ENCODE assay signal across 9 mouse cellular contexts in genomic region chr19:41053530-41053929, GRCm38 (mm10). TPM values are rescaled to one million over a fixed set of nuclear protein-coding genes. Genes with fewer than 3 reads are reported as not detected.
DNase-seq lines count a peak whose midpoint lies in the region; TF ChIP-seq lines count a peak whose summit lies in the region.
"Had no signal": no experiment of that assay in that cellular context is flagged by ENCODE, and none has a peak within 500 bp of the region (broad histone marks: within the 10 kb centered on the region; RNA-seq: fewer than 3 reads in every experiment).

No protein-coding gene starts in this region.

- no peak overlapping the region for H3K9ac ChIP-seq in heart, adult 2 months (ENCODE audit: low read depth, low read length)

- 33% methylated on average over 10 of the region's 10 CpGs for WGBS in heart, adult 2 months
- WGBS in limb, embryonic 10.5 days: 37% methylated on average over 10 of the region's 10 CpGs

- peak in 1 of 2 experiments; percentile 24 for DNase-seq in heart, adult 2 months
- no peak for DNase-seq in heart, adult 11 months
- peak; percentile 61 for DNase-seq in CD4-positive helper T cell, adult 2 months (ENCODE audit: low read depth, low spot score)
- DNase-seq in brain, adult 2 months (ENCODE audit: low read depth, low spot score): peak; percentile 24
- DNase-seq in limb, embryonic 10.5 days (ENCODE audit: low spot score): peak; percentile 40
- peak; percentile 48 to 66 for DNase-seq in spleen, postnatal 36 days (ENCODE audit: low spot score in 2 of 2)
- DNase-seq in right cerebral cortex, adult 2 months (ENCODE audit: low spot score in 2 of 2): no peak
- no peak for DNase-seq in left cerebral cortex, adult 9 months (ENCODE audit: low spot score in 2 of 2)

- TF ChIP-seq POLR2A in heart, adult 2 months (IDR thresholded peaks at IDR 0.05; ENCODE audit: insufficient read depth, low read depth, low read length): no peak

- H3K36me3 ChIP-seq in heart, adult 2 months (ENCODE audit: control insufficient read depth, insufficient read depth, low read length): no peaks in the 10 kb centered on the region
- no peaks in the 10 kb centered on the region for H3K36me3 ChIP-seq in limb, embryonic 10.5 days

- no peaks in the 10 kb centered on the region for H3K9me3 ChIP-seq in limb, embryonic 10.5 days (replicated peaks)

- intact Hi-C loops in heart, adult 2 months (cut with DNase I): no loop called here

- H3K79me2 ChIP-seq in heart, adult 2 months (replicated peaks; ENCODE audit: control insufficient read depth, insufficient read depth, low read length): no peaks in the 10 kb centered on the region

- H3K4me1 ChIP-seq in heart, adult 2 months (ENCODE audit: control insufficient read depth, insufficient read depth, low read length): 0 out of 2 replicates have a peak, but pooled peaks cover 2% of the 10 kb centered on the region
- H3K4me1 ChIP-seq in limb, embryonic 10.5 days: no peaks in the 10 kb centered on the region

- peak; percentile 57 for TF ChIP-seq CTCF in heart, adult 2 months (IDR thresholded peaks at IDR 0.05)

- no peak overlapping the region for H3K27ac ChIP-seq in heart, adult 2 months
- no peak overlapping the region for H3K27ac ChIP-seq in limb, embryonic 10.5 days

- no peak for TF ChIP-seq EP300 in heart, adult 2 months (IDR thresholded peaks at IDR 0.05; ENCODE audit: insufficient read depth, low read depth, low read length)

- no peak overlapping the region for H3K4me3 ChIP-seq in heart, adult 2 months
- H3K4me3 ChIP-seq in limb, embryonic 10.5 days: no peak overlapping the region

- H3K27me3 ChIP-seq in heart, adult 2 months (ENCODE audit: control insufficient read depth, insufficient read depth, low read length): no peaks in the 10 kb centered on the region
- no peaks in the 10 kb centered on the region for H3K27me3 ChIP-seq in limb, embryonic 10.5 days (ENCODE audit: low read depth, poor library complexity, severe bottlenecking)

RNA-seq across cellular contexts. Expression of gene Opalin, which starts 23.4 kb away (rescaled TPM):
- not detected for total RNA-seq in heart, adult 2 months (2021)
- polyA plus RNA-seq in heart, adult 2 months (2012; rRNA removed): not detected in 2 replicates
- polyA plus RNA-seq in limb, embryonic 10.5 days (2016; fragmentation: Nextera tagmentation; extraction: Ambion mirVana): not detected in 2 replicates
- total RNA-seq: adrenal gland, adult 18-20 months had no signal

RNA-seq across cellular contexts. Expression of gene Dntt, which starts 24.5 kb away (rescaled TPM):
- total RNA-seq in heart, adult 2 months (2021): not detected
- 0.12 TPM in 1 of 2 replicates, not detected in the other for polyA plus RNA-seq in heart, adult 2 months (2012; rRNA removed)
- polyA plus RNA-seq in limb, embryonic 10.5 days (2016; fragmentation: Nextera tagmentation; extraction: Ambion mirVana): not detected in 2 replicates
- total RNA-seq: adrenal gland, adult 18-20 months had no signal

RNA-seq across cellular contexts. Expression of gene Blnk, which starts 59.2 kb away (rescaled TPM):
- 1 to 10 TPM; 1.2 to 1.7 TPM for total RNA-seq in heart, adult 2 months (2021)
- 1.9 and 3.6 TPM in 2 replicates for polyA plus RNA-seq in heart, adult 2 months (2012; rRNA removed)
- 0.45 and 0.93 TPM in 2 replicates for polyA plus RNA-seq in limb, embryonic 10.5 days (2016; fragmentation: Nextera tagmentation; extraction: Ambion mirVana)

Comparison
In these comparisons a context has a peak if more than half of its experiments do, and no peak if none do; other contexts are left out.
1. DNase-seq: peak in CD4-positive helper T cell, adult 2 months (single experiment), brain, adult 2 months (single experiment), limb, embryonic 10.5 days (single experiment) and spleen, postnatal 36 days (2 of 2); none in heart, adult 11 months (single experiment), right cerebral cortex, adult 2 months (0 of 2) and left cerebral cortex, adult 9 months (0 of 2).